Mouse (Mus musculus) left cerebral cortex, adult 11 months (tissue): ENCODE data around the gene Pitpna.

Experiments
- DNase-seq: peaks from one replicate; pipeline ENCODE4 v3.0.0; 2022; ENCODE audit warnings: low spot score

Gene Pitpna

DNA sequence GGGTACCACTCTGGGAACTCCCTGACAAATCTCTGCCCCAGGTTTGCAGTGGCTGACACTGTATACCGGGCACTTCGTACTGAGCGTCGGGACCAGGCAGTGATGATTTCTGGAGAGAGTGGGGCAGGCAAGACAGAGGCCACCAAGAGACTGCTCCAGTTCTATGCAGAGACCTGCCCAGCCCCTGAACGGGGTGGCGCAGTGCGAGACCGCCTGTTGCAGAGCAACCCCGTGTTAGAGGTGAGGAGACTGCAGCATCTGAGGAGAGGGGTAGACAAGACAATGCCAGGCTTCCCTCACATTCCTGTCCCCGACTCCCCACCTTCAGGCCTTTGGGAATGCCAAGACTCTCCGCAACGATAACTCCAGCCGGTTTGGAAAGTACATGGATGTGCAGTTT is 70.4 kb downstream of the Pitpna start:
- DNase-seq: no peak

GRCm38 (mm10) chr11:75658996-75659750 is 71.3 kb downstream of the Pitpna start:
- DNase-seq: no peak

GRCm38 (mm10) chr11:75660081-75660590 is 72.2 kb downstream of the Pitpna start:
- no peak for DNase-seq

DNA sequence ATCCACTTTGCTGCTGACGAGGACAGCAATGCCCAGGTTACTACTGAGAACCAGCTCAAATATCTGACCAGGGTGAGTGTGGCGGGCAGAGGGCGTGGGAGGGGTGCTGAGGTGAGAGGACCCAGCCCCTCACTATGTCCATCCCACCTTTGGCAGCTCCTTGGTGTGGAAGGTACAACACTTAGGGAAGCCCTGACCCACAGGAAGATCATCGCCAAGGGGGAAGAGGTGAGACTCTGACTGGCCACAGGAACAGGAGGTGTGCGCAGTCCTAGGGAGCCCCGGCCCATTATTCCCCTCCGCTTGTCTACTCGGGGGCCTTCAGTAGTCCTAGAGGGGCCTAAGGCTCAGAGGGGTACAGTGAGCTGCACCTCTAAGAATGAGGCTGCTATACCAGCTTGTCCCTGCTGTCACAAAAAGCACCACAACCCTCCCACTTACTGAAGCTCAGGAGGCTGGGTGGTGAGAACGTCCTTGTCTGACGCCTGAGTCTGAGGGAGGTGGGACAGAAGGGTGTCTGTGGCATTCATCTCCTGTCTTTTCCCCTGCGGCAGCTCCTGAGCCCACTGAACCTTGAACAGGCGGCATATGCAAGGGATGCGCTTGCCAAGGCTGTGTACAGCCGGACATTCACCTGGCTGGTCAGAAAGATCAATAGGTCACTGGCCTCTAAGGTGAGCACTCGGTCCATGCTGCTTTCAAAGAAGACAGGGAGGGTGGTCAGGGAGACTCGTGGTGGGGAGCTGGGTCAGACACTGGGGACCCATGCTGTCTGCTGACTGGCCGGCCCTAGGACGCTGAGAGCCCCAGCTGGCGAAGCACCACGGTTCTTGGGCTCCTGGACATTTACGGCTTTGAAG is 73.3 kb downstream of the Pitpna start:
- no peak for DNase-seq

GRCm38 (mm10) chr11:75662131-75662530 is 74.2 kb downstream of the Pitpna start:
- no peak for DNase-seq

- no peak for DNase-seq
Measured at GRCm38 (mm10) chr11:75666296-75666695, 78.4 kb downstream of the Pitpna start.

GRCm38 (mm10) chr11:75668621-75669020 is 80.7 kb downstream of the Pitpna start:
- no peak for DNase-seq

- DNase-seq: no peak
Measured at GRCm38 (mm10) chr11:75669176-75669852, 81.4 kb downstream of the Pitpna start.

- no peak for DNase-seq
Measured at GRCm38 (mm10) chr11:75669853-75670200, 81.9 kb downstream of the Pitpna start.

- no peak for DNase-seq
Measured at GRCm38 (mm10) chr11:75671426-75672180, 83.7 kb downstream of the Pitpna start.

DNA sequence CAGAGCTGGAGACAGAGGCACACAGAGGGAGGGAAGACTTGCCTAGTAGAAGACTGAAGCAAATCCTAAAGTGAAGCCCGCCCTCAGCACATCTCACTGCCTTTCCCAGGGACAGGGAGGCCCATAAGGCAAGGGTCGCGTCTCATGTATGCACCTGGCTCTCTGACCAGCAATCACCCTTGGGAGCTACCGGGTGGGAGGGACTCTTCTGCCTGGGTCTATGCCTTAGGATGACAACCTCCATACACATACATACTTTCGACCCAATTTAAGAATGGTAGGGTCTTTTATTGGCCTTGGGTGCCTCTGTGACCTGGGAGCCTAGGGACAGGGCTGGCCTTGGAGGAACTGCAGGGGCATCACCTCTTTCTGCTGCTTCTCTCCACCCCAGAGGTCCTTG is 85.5 kb downstream of the Pitpna start:
- no peak for DNase-seq

GRCm38 (mm10) chr11:75674875-75675274 is 87.0 kb downstream of the Pitpna start:
- no peak for DNase-seq

DNA sequence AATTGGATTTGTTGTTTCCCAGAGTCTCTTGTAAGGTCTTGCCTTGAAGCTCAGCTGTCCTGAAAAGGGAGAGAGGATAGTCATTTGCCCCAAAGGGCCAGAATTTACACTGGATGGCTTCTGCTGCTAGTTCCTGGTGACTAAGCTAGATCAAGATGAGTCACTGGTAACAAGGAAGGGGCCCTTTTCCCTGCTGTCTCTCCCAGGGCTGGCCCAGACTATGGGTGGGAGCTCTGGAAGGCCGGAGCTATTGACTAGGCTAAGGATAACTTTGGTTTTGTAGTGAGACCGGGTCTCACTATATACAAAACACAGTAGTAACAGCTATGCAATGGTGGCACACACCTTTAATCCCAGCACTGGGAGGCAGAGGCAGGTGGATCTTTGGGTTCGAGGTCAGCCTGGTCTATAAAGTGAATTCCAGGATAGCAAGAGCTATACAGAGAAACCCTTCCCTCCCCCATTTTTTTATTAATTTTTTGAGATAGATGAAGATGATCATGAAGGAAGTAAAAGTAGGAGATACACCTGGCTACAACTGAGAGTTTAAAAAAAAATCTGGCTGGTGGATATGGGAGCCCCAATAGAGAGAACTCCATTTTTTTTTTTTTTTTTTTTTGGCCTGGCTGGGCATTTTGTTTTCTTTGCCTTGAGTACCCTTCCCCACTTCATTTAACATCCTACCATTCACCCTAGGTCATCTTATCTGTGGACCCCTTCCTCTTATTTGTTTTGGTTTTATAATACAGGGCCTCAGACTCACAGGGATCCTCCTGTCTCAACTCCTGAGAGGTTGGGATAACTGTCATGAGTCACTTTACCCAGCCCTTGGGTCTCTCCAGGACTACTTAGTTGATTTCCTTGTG is 90.2 kb downstream of the Pitpna start:
- no peak for DNase-seq
